Mouse (Mus musculus): ENCODE data around the gene Syne2. TPM values are rescaled to one million over a fixed set of nuclear protein-coding genes. Genes with fewer than 3 reads are reported as not detected.

The Syne2 gene
- total RNA-seq (2021) (10 to 100 TPM; 33.1 to 33.6 TPM), polyA plus RNA-seq (2012; rRNA removed) (21.7 and 30.3 TPM in 2 replicates)
- long read RNA-seq, partial matches to known transcripts = 3 of 18 reads
- long read RNA-seq, other reads (novel, unspliced or antisense) = 15 of 18 reads

- DNase-seq = peak; percentile 90 to 92
- Histone ChIP-seq H3K79me2 (replicated peaks; ENCODE audit: control insufficient read depth, insufficient read depth, low read length) (peaks cover 4% of the 10 kb centered on the region; the same call in 1 of the 2 replicates), H3K4me3 (peak within 1 kb of the TSS; percentile 83), H3K9ac (ENCODE audit: low read depth, low read length) (peak within 1 kb of the TSS; percentile 96), H3K27me3 (ENCODE audit: control insufficient read depth, insufficient read depth, low read length) (no peaks in the 10 kb centered on the region), H3K36me3 (ENCODE audit: control insufficient read depth, insufficient read depth, low read length) (peaks cover 5% of the 10 kb centered on the region), H3K27ac (peak within 1 kb of the TSS; percentile 89), H3K4me1 (ENCODE audit: control insufficient read depth, insufficient read depth, low read length) (peaks cover 10% of the 10 kb centered on the region)
- under 1% methylated on average over 53 of the region's 54 CpGs for WGBS
- TF ChIP-seq POLR2A (IDR thresholded peaks at IDR 0.05; ENCODE audit: insufficient read depth, low read depth, low read length) (peak; percentile 80), CTCF (IDR thresholded peaks at IDR 0.05) (peak; percentile 32), EP300 (IDR thresholded peaks at IDR 0.05; ENCODE audit: insufficient read depth, low read depth, low read length) (no peak)
- intact Hi-C loops (cut with DNase I) = loop anchor here (2.0 to 5.0 kb wide), 3 partner anchors 17 to 74 kb away; no protein-coding TSS in a partner anchor
Measured at GRCm38 (mm10) chr12:75817959-75818452, at the start of gene Syne2. TSS of gene Syne2 (plus strand) at chr12:75818134.

DNA sequence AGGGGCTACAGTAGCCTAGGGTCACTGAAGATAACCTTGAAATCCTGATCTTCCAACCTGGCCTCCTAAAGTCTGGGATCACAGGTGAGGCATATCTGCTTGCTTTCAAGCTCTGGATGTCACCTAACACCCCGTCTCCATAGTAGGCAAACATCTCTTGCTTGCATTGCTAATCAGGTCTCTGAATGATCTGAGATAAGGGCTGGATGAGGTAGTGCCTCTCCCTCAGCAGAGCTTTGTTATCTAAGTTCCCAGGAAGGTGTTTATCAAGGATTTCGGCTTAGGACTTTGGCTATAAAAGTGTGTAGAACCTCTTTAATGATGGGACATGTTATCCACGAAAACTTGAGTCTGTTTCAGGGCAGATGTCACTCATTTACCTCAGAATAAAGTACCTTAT is 46.5 kb upstream of the Syne2 start:
- Histone ChIP-seq H3K4me1 (ENCODE audit: control insufficient read depth, insufficient read depth, low read length) (peaks cover 6% of the 10 kb centered on the region), H3K79me2 (replicated peaks; ENCODE audit: control insufficient read depth, insufficient read depth, low read length) (no peaks in the 10 kb centered on the region), H3K9ac (ENCODE audit: low read depth, low read length) (no peak overlapping the region), H3K27ac (no peak overlapping the region), H3K36me3 (ENCODE audit: control insufficient read depth, insufficient read depth, low read length) (no peaks in the 10 kb centered on the region), H3K27me3 (ENCODE audit: control insufficient read depth, insufficient read depth, low read length) (no peaks in the 10 kb centered on the region), H3K4me3 (no peak overlapping the region)
- intact Hi-C loops (cut with DNase I) = loop anchor here (2.0 to 10.0 kb wide), 4 partner anchors 37 to 309 kb away; partner anchors contain the start of genes Ppp2r5e and Sgpp1
- TF ChIP-seq CTCF (IDR thresholded peaks at IDR 0.05) = no peak
- TF ChIP-seq POLR2A (IDR thresholded peaks at IDR 0.05; ENCODE audit: insufficient read depth, low read depth, low read length) = no peak
- TF ChIP-seq EP300 (IDR thresholded peaks at IDR 0.05; ENCODE audit: insufficient read depth, low read depth, low read length) = no peak
- WGBS = 39% methylated on average over 3 of the region's 3 CpGs
- DNase-seq = no peak

- H3K79me2 ChIP-seq (replicated peaks; ENCODE audit: control insufficient read depth, insufficient read depth, low read length) = no peaks in the 10 kb centered on the region
- H3K36me3 ChIP-seq (ENCODE audit: control insufficient read depth, insufficient read depth, low read length) = no peaks in the 10 kb centered on the region
- no peaks in the 10 kb centered on the region for H3K4me1 ChIP-seq (ENCODE audit: control insufficient read depth, insufficient read depth, low read length)
- peak; percentile 76 for TF ChIP-seq CTCF (IDR thresholded peaks at IDR 0.05)
- TF ChIP-seq POLR2A (IDR thresholded peaks at IDR 0.05; ENCODE audit: insufficient read depth, low read depth, low read length) = no peak
- 0 out of 2 replicates have a peak, but pooled peaks have one; percentile 36 for TF ChIP-seq EP300 (IDR thresholded peaks at IDR 0.05; ENCODE audit: insufficient read depth, low read depth, low read length)
- peak; percentile 41 to 77 for DNase-seq
- intact Hi-C loops (cut with DNase I) = loop anchor here (5.0 to 10.0 kb wide), 3 partner anchors 100 to 310 kb away; partner anchors contain the start of gene Ppp2r5e
- no peaks in the 10 kb centered on the region for H3K27me3 ChIP-seq (ENCODE audit: control insufficient read depth, insufficient read depth, low read length)
- H3K9ac ChIP-seq (ENCODE audit: low read depth, low read length) = no peak overlapping the region
- no peak overlapping the region for H3K4me3 ChIP-seq
- WGBS = 14% methylated on average over 3 of the region's 3 CpGs
- no peak overlapping the region for H3K27ac ChIP-seq
Measured at GRCm38 (mm10) chr12:75772424-75773034, 45.4 kb upstream of the Syne2 start.

- TF ChIP-seq POLR2A (IDR thresholded peaks at IDR 0.05; ENCODE audit: insufficient read depth, low read depth, low read length) (no peak), EP300 (IDR thresholded peaks at IDR 0.05; ENCODE audit: insufficient read depth, low read depth, low read length) (no peak), CTCF (IDR thresholded peaks at IDR 0.05) (no peak)
- no peak overlapping the region for H3K9ac ChIP-seq (ENCODE audit: low read depth, low read length)
- intact Hi-C loops (cut with DNase I) = loop anchor here (10.0 kb wide), 1 partner anchor 173 kb away; no protein-coding TSS in a partner anchor
- no peak overlapping the region for H3K27ac ChIP-seq
- H3K79me2 ChIP-seq (replicated peaks; ENCODE audit: control insufficient read depth, insufficient read depth, low read length) = no peaks in the 10 kb centered on the region
- H3K4me3 ChIP-seq = no peak overlapping the region
- no peaks in the 10 kb centered on the region for H3K4me1 ChIP-seq (ENCODE audit: control insufficient read depth, insufficient read depth, low read length)
- DNase-seq = no peak
- no peaks in the 10 kb centered on the region for H3K36me3 ChIP-seq (ENCODE audit: control insufficient read depth, insufficient read depth, low read length)
- H3K27me3 ChIP-seq (ENCODE audit: control insufficient read depth, insufficient read depth, low read length) = no peaks in the 10 kb centered on the region
Measured at GRCm38 (mm10) chr12:75781445-75781844, 36.5 kb upstream of the Syne2 start.

- no peaks in the 10 kb centered on the region for H3K79me2 ChIP-seq (replicated peaks; ENCODE audit: control insufficient read depth, insufficient read depth, low read length)
- intact Hi-C loops (cut with DNase I) = loop anchor here (10.0 kb wide), 1 partner anchor 173 kb away; no protein-coding TSS in a partner anchor
Measured at GRCm38 (mm10) chr12:75781995-75782394, 35.9 kb upstream of the Syne2 start.

GRCm38 (mm10) chr12:75784271-75784751 is 33.6 kb upstream of the Syne2 start:
- TF ChIP-seq CTCF (IDR thresholded peaks at IDR 0.05) (no peak), EP300 (IDR thresholded peaks at IDR 0.05; ENCODE audit: insufficient read depth, low read depth, low read length) (no peak), POLR2A (IDR thresholded peaks at IDR 0.05; ENCODE audit: insufficient read depth, low read depth, low read length) (no peak)
- Histone ChIP-seq H3K4me3 (no peak overlapping the region), H3K36me3 (ENCODE audit: control insufficient read depth, insufficient read depth, low read length) (no peaks in the 10 kb centered on the region), H3K27me3 (ENCODE audit: control insufficient read depth, insufficient read depth, low read length) (no peaks in the 10 kb centered on the region), H3K79me2 (replicated peaks; ENCODE audit: control insufficient read depth, insufficient read depth, low read length) (no peaks in the 10 kb centered on the region), H3K4me1 (ENCODE audit: control insufficient read depth, insufficient read depth, low read length) (no peaks in the 10 kb centered on the region), H3K27ac (no peak overlapping the region), H3K9ac (ENCODE audit: low read depth, low read length) (no peak overlapping the region)
- WGBS = 90% methylated on average over 2 of the region's 2 CpGs
- DNase-seq = no peak
- intact Hi-C loops (cut with DNase I) = loop anchor here (10.0 kb wide), 1 partner anchor 170 kb away; no protein-coding TSS in a partner anchor

More at GRCm38 (mm10) chr12:75781995-75782394, 35.9 kb upstream of the Syne2 start:
- Histone ChIP-seq H3K9ac (ENCODE audit: low read depth, low read length) (no peak overlapping the region), H3K4me3 (no peak overlapping the region), H3K36me3 (ENCODE audit: control insufficient read depth, insufficient read depth, low read length) (no peaks in the 10 kb centered on the region), H3K4me1 (ENCODE audit: control insufficient read depth, insufficient read depth, low read length) (no peaks in the 10 kb centered on the region), H3K27ac (no peak overlapping the region), H3K27me3 (ENCODE audit: control insufficient read depth, insufficient read depth, low read length) (no peaks in the 10 kb centered on the region)
- 65% methylated on average over 7 of the region's 7 CpGs for WGBS
- DNase-seq = no peak
- TF ChIP-seq POLR2A (IDR thresholded peaks at IDR 0.05; ENCODE audit: insufficient read depth, low read depth, low read length) (no peak), CTCF (IDR thresholded peaks at IDR 0.05) (no peak)

Measured in heart, adult 2 months (tissue).